Mouse (Mus musculus) central nervous system, embryonic 14 days (tissue): Measurements from ENCODE around the gene Washc3. TPM values are rescaled to one million over a fixed set of nuclear protein-coding genes. Genes with fewer than 3 reads are reported as not detected.

Experiments
- polyA plus RNA-seq: library from polyadenylated mRNA; depleted of rRNA; stranded (reverse); fragments of >200 nt; gene quantifications from 2 replicates; pipeline ENCODE4 v1.2.3, GENCODE M21; 2012; rRNA removed

Washc3 gene
- 27.3 and 29.8 TPM in 2 replicates for polyA plus RNA-seq

GRCm38 (mm10) chr10:88200951-88201638, at the start of gene Washc3:
Washc3 (plus strand) TSS chr10:88201093.

Other genes with a start within 250 kb of the Washc3 start
- gene Pmch, start 110.0 kb upstream of the Washc3 start, polyA plus RNA-seq = 2.7 and 4.0 TPM in 2 replicates
- 3.8 and 4.4 TPM in 2 replicates for gene Parpbp, start 54.2 kb upstream of the Washc3 start, polyA plus RNA-seq
- 26.5 and 29.4 TPM in 2 replicates for gene Nup37, start 54.1 kb upstream of the Washc3 start, polyA plus RNA-seq
- 1.00 and 1.3 TPM in 2 replicates for gene Dram1, start 178.0 kb downstream of the Washc3 start, polyA plus RNA-seq
- gene Gnptab, start 178.0 kb downstream of the Washc3 start, polyA plus RNA-seq = 33.6 and 36.2 TPM in 2 replicates